Mouse (Mus musculus) small intestine, adult 2 months (tissue): ENCODE measurements around the gene Ppm1l.

Source experiments
- CTCF ChIP-seq: fragments of 200-500 bp; IDR thresholded peaks from 2 replicates; pipeline ENCODE4 v1.5.1; 2012; ENCODE audit warnings: low read depth, mild to moderate bottlenecking, control low read depth, inconsistent platforms, low read length, moderate library complexity, mixed read lengths; ENCODE audit not compliant: insufficient replicate concordance, insufficient read length; ENCODE audit errors: extremely low read depth
- POLR2A ChIP-seq: fragments of 200-500 bp; IDR thresholded peaks from 2 replicates; pipeline ENCODE4 v1.6.1; 2012; ENCODE audit warnings: low read depth, mild to moderate bottlenecking, control low read depth, inconsistent platforms, low read length, moderate library complexity

- TF ChIP-seq CTCF: no peak
- TF ChIP-seq POLR2A: no peak
Observed at GRCm38 (mm10) chr3:69572561-69572960, 255.9 kb downstream of the Ppm1l start.
